Mouse (Mus musculus) liver, adult 2 months (tissue): ENCODE results near the gene Mgea5. TPM values are rescaled to one million over a fixed set of nuclear protein-coding genes. Genes with fewer than 3 reads are reported as not detected.
A peak's percentile ranks its signal among the peaks of the same experiment; 100 is the strongest.

Experiments
- DNase-seq: peaks from one replicate; pipeline ENCODE4 v3.0.0-alpha.2; 2011; ENCODE audit warnings: low read depth, low spot score; ENCODE audit errors: extremely low read depth
- H3K27ac ChIP-seq: fragments of 200-500 bp; replicated peaks from 2 replicates; pipeline ENCODE4 v1.5.1; 2012; ENCODE audit warnings: low read depth, mild to moderate bottlenecking, control low read depth, inconsistent platforms, low read length; ENCODE audit not compliant: insufficient read depth
- H3K27me3 ChIP-seq: fragments of 200-500 bp; 2 replicates; pipeline ENCODE4 v1.6.1; 2012; ENCODE audit warnings: mild to moderate bottlenecking, moderate library complexity, low read length, inconsistent platforms; ENCODE audit not compliant: control insufficient read depth, insufficient read depth
- H3K36me3 ChIP-seq: fragments of 200-500 bp; 2 replicates; pipeline ENCODE4 v1.6.1; 2012; ENCODE audit warnings: low read length, inconsistent platforms; ENCODE audit not compliant: control insufficient read depth, insufficient read depth
- H3K4me1 ChIP-seq: fragments of 200-500 bp; 2 replicates; pipeline ENCODE4 v1.6.1; 2011; ENCODE audit warnings: low read length; ENCODE audit not compliant: control insufficient read depth, insufficient read depth
- H3K4me3 ChIP-seq: fragments of 200-500 bp; 2 replicates; pipeline ENCODE4 v1.5.1; 2011; ENCODE audit warnings: low read depth, mild to moderate bottlenecking, control low read depth, low read length, moderate library complexity; ENCODE audit not compliant: insufficient read depth
- H3K79me2 ChIP-seq: fragments of 200-500 bp; 2 replicates; pipeline ENCODE4 v1.6.1; 2012; ENCODE audit warnings: inconsistent platforms, mild to moderate bottlenecking, low read length, moderate library complexity; ENCODE audit not compliant: control insufficient read depth, insufficient read depth
- H3K9ac ChIP-seq: fragments of 200-500 bp; 2 replicates; pipeline ENCODE4 v1.6.1; 2012; ENCODE audit warnings: low read depth, mild to moderate bottlenecking, control low read depth, inconsistent platforms, low read length
- CTCF ChIP-seq: fragments of 200-500 bp; IDR thresholded peaks from 2 replicates; pipeline ENCODE4 v1.5.1; 2011; ENCODE audit warnings: low read depth, low read length, control low read depth
- POLR2A ChIP-seq: fragments of 200-500 bp; IDR thresholded peaks from 2 replicates; pipeline ENCODE4 v1.6.1; 2011; ENCODE audit warnings: low read length, control low read depth; ENCODE audit not compliant: insufficient read depth; ENCODE audit errors: extremely low read depth
- WGBS: fragments of 180-500 bp; shearing (Covaris S2); methylation state at CpG from one replicate; pipeline ENCODE4 v1.1.7; 2018; 5-methylcytosine and 5-hydroxymethylcytosine counted together
- polyA plus RNA-seq: library from polyadenylated mRNA; depleted of rRNA; stranded (reverse); fragments of >200 nt; gene quantifications from 2 replicates; pipeline ENCODE4 v1.2.3, GENCODE M21; 2012; rRNA removed
- total RNA-seq: library from RNA; depleted of rRNA; stranded (reverse); fragments of >200 nt; gene quantifications from 2 replicates; pipeline ENCODE4 v1.2.3, GENCODE M21; 2014; rRNA removed

Gene Mgea5
- total RNA-seq: 44.3 and 51.1 TPM in 2 replicates
- 9.4 and 11.1 TPM in 2 replicates for polyA plus RNA-seq

- Histone ChIP-seq H3K36me3 (peaks cover 3% of the 10 kb centered on the region; the same call in 1 of the 2 replicates), H3K9ac (peak within 1 kb of the TSS; percentile 97), H3K4me3 (peak within 1 kb of the TSS; percentile 99), H3K27me3 (no peaks in the 10 kb centered on the region), H3K79me2 (peaks cover 25% of the 10 kb centered on the region), H3K27ac (peak within 1 kb of the TSS; percentile 92), H3K4me1 (peaks cover 4% of the 10 kb centered on the region)
- under 1% methylated on average over 54 of the region's 71 CpGs for WGBS
- TF ChIP-seq CTCF (no peak), POLR2A (peak; percentile 87)
- peak; percentile 95 for DNase-seq
Measured at GRCm38 (mm10) chr19:45783181-45783932, at the start of gene Mgea5. Mgea5 (minus strand) TSS chr19:45783837.

- no peak for DNase-seq
- H3K9ac ChIP-seq: no peak overlapping the region
- no peaks in the 10 kb centered on the region for H3K4me1 ChIP-seq
- H3K4me3 ChIP-seq: no peak overlapping the region
- H3K27ac ChIP-seq: no peak overlapping the region
- WGBS: 43% methylated on average over 2 of the region's 2 CpGs
- H3K79me2 ChIP-seq: no peaks in the 10 kb centered on the region
- no peaks in the 10 kb centered on the region for H3K27me3 ChIP-seq
- no peak for TF ChIP-seq CTCF
- no peak for TF ChIP-seq POLR2A
- no peaks in the 10 kb centered on the region for H3K36me3 ChIP-seq
Measured at GRCm38 (mm10) chr19:45830679-45831078, 47.0 kb upstream of the Mgea5 start.

DNA sequence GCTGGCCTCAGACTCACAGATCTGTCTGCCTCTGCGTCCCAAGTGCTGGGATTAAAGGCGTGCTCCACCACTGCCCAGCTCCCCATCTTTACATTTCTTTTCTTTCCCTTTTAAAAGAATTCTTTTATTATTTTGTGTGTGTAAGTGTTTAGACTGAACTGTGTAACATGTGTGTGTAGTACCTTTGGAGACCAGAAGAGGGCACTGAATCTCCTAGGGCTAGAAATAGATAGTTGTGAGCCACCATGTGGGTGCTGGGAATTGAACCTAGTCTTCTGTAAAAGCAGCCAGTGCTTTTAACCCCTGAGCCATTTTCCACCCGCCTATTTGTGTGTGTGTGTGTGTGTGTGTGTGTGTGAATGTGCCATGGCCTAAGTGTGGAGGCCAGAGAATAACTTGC lies 44.1 kb upstream of the Mgea5 start:
- Histone ChIP-seq H3K4me1 (no peaks in the 10 kb centered on the region), H3K9ac (no peak overlapping the region), H3K36me3 (no peaks in the 10 kb centered on the region), H3K79me2 (no peaks in the 10 kb centered on the region), H3K27me3 (no peaks in the 10 kb centered on the region), H3K4me3 (no peak overlapping the region), H3K27ac (no peak overlapping the region)
- DNase-seq: no peak
- WGBS: 97% methylated on average over 3 of the region's 3 CpGs
- TF ChIP-seq POLR2A: no peak
- TF ChIP-seq CTCF: no peak

- Histone ChIP-seq H3K9ac (no peak overlapping the region), H3K27me3 (no peaks in the 10 kb centered on the region), H3K79me2 (no peaks in the 10 kb centered on the region), H3K4me1 (no peaks in the 10 kb centered on the region), H3K27ac (no peak overlapping the region), H3K4me3 (no peak overlapping the region), H3K36me3 (no peaks in the 10 kb centered on the region)
- DNase-seq: no peak
- TF ChIP-seq POLR2A: no peak
- TF ChIP-seq CTCF: no peak
- 65% methylated on average over 5 of the region's 5 CpGs for WGBS
Measured at GRCm38 (mm10) chr19:45827125-45827524, 43.5 kb upstream of the Mgea5 start.

DNA sequence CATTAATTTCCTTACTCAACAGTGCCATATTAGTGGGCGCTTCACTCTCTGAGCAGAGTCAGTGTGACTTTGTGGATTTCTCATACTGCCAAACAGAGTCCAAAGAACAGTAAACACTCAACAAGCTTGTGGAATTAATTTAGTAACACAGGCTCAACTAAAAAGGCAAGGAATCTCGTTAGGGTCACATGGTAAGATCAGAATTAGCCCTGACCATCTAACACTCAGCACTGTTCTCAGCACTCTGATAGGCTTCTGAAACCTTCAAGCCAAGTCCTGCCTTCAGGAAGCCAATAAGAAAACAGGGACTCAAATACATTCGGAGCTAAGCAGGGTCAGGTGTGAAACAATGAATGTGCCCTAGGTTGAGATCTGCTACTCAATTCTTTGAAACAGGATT lies 42.5 kb upstream of the Mgea5 start:
- Histone ChIP-seq H3K79me2 (no peaks in the 10 kb centered on the region), H3K4me3 (no peak overlapping the region), H3K36me3 (no peaks in the 10 kb centered on the region), H3K27ac (no peak overlapping the region), H3K9ac (no peak overlapping the region), H3K4me1 (no peaks in the 10 kb centered on the region), H3K27me3 (no peaks in the 10 kb centered on the region)
- peak; percentile 5 for DNase-seq
- TF ChIP-seq CTCF (no peak), POLR2A (no peak)
- 68% methylated on average over 3 of the region's 3 CpGs for WGBS

DNA sequence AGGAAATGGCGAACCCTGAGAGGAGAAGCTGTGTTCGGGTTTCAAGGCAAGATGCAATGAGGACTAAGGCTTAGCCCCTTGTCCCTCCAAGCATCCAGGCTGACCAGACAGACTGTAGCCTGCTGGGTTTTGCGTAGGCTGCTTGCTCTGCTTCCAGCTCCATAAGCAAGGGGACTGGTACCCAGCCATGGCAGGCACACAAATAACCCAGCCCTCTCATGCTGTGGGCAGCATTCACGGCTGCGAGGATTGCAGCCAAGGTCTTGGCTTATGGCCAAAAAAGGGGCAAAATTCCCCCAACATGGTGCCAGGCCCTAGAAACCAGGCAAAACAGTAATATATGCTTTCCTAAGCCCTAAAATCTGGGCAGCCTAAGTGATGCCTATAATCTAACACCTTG lies 38.2 kb upstream of the Mgea5 start:
- DNase-seq: no peak
- Histone ChIP-seq H3K27ac (no peak overlapping the region), H3K36me3 (no peaks in the 10 kb centered on the region), H3K9ac (no peak overlapping the region), H3K79me2 (no peaks in the 10 kb centered on the region), H3K27me3 (no peaks in the 10 kb centered on the region), H3K4me3 (no peak overlapping the region), H3K4me1 (no peaks in the 10 kb centered on the region)
- TF ChIP-seq POLR2A (no peak), CTCF (no peak)
- WGBS: 91% methylated on average over 5 of the region's 5 CpGs
